Mouse (Mus musculus): Measurements from ENCODE around the gene Rag1. TPM values are rescaled to one million over a fixed set of nuclear protein-coding genes. Genes with fewer than 3 reads are reported as not detected.

Rag1 gene
- polyA plus RNA-seq, 1 experiment from 2014 or later, result 0.05 TPM

GRCm38 (mm10) chr2:101610861-101611260 lies 38.4 kb downstream of the Rag1 start:
- no peaks in the 10 kb centered on the region for H3K9me3 ChIP-seq (replicated peaks; ENCODE audit: low read length)
- H3K4me1 ChIP-seq (replicated peaks; ENCODE audit: insufficient read depth, low read length), result no peaks in the 10 kb centered on the region
- no peak overlapping the region for H3K27ac ChIP-seq
- no peak overlapping the region for H3K4me3 ChIP-seq (replicated peaks; ENCODE audit: low read depth, low read length)
- TF ChIP-seq CTCF (IDR thresholded peaks at IDR 0.05; ENCODE audit: low read depth), result no peak
- H3K9ac ChIP-seq (ENCODE audit: low read depth, low read length), result no peak overlapping the region
- H3K4me2 ChIP-seq (ENCODE audit: low read length), result no peak overlapping the region
- no peaks in the 10 kb centered on the region for H3K36me3 ChIP-seq (ENCODE audit: insufficient read depth, low read length)
- DNase-seq (ENCODE audit: low spot score) (no peak), ATAC-seq (replicated peaks; ENCODE audit: low FRiP score, low read depth) (no peak)
- H3K27me3 ChIP-seq (ENCODE audit: insufficient read depth, low read length), result no peaks in the 10 kb centered on the region
- 87% methylated on average over 3 of the region's 3 CpGs for WGBS

GRCm38 (mm10) chr2:101608232-101608894 lies 40.9 kb downstream of the Rag1 start:
- H3K27ac ChIP-seq, result no peak overlapping the region
- 73% methylated on average over 7 of the region's 7 CpGs for WGBS
- H3K9ac ChIP-seq (ENCODE audit: low read depth, low read length), result no peak overlapping the region
- H3K27me3 ChIP-seq (ENCODE audit: insufficient read depth, low read length), result no peaks in the 10 kb centered on the region
- ATAC-seq (replicated peaks; ENCODE audit: low FRiP score, low read depth) (no peak), DNase-seq (ENCODE audit: low spot score) (no peak)
- no peak overlapping the region for H3K4me3 ChIP-seq (replicated peaks; ENCODE audit: low read depth, low read length)
- no peak overlapping the region for H3K4me2 ChIP-seq (ENCODE audit: low read length)
- no peaks in the 10 kb centered on the region for H3K36me3 ChIP-seq (ENCODE audit: insufficient read depth, low read length)
- H3K9me3 ChIP-seq (replicated peaks; ENCODE audit: low read length), result no peaks in the 10 kb centered on the region
- H3K4me1 ChIP-seq (replicated peaks; ENCODE audit: insufficient read depth, low read length), result no peaks in the 10 kb centered on the region
- TF ChIP-seq CTCF (IDR thresholded peaks at IDR 0.05; ENCODE audit: low read depth), result no peak

GRCm38 (mm10) chr2:101603099-101603498 lies 46.2 kb downstream of the Rag1 start:
- Histone ChIP-seq H3K27me3 (ENCODE audit: insufficient read depth, low read length) (no peaks in the 10 kb centered on the region), H3K27ac (no peak overlapping the region), H3K36me3 (ENCODE audit: insufficient read depth, low read length) (no peaks in the 10 kb centered on the region), H3K9me3 (replicated peaks; ENCODE audit: low read length) (no peaks in the 10 kb centered on the region), H3K4me3 (replicated peaks; ENCODE audit: low read depth, low read length) (no peak overlapping the region), H3K9ac (ENCODE audit: low read depth, low read length) (no peak overlapping the region), H3K4me2 (ENCODE audit: low read length) (no peak overlapping the region), H3K4me1 (replicated peaks; ENCODE audit: insufficient read depth, low read length) (no peaks in the 10 kb centered on the region)
- WGBS, result 90% methylated on average over 1 of the region's 1 CpGs
- ATAC-seq (replicated peaks; ENCODE audit: low FRiP score, low read depth) (no peak), DNase-seq (ENCODE audit: low spot score) (no peak)
- no peak for TF ChIP-seq CTCF (IDR thresholded peaks at IDR 0.05; ENCODE audit: low read depth)

GRCm38 (mm10) chr2:101600703-101601102 lies 48.6 kb downstream of the Rag1 start:
- no peaks in the 10 kb centered on the region for H3K9me3 ChIP-seq (replicated peaks; ENCODE audit: low read length)
- WGBS, result 11% methylated on average over 8 of the region's 8 CpGs
- H3K27me3 ChIP-seq (ENCODE audit: insufficient read depth, low read length), result no peaks in the 10 kb centered on the region
- peak; percentile 35; the same call in 1 of the 2 replicates for TF ChIP-seq CTCF (IDR thresholded peaks at IDR 0.05; ENCODE audit: low read depth)
- no peak overlapping the region for H3K4me3 ChIP-seq (replicated peaks; ENCODE audit: low read depth, low read length)
- ATAC-seq (replicated peaks; ENCODE audit: low FRiP score, low read depth), result no peak
- DNase-seq (ENCODE audit: low spot score), result peak; percentile 76
- H3K9ac ChIP-seq (ENCODE audit: low read depth, low read length), result no peak overlapping the region
- H3K27ac ChIP-seq, result peak overlapping the region; percentile 71
- no peak overlapping the region for H3K4me2 ChIP-seq (ENCODE audit: low read length)
- H3K36me3 ChIP-seq (ENCODE audit: insufficient read depth, low read length), result no peaks in the 10 kb centered on the region
- no peaks in the 10 kb centered on the region for H3K4me1 ChIP-seq (replicated peaks; ENCODE audit: insufficient read depth, low read length)

- Histone ChIP-seq H3K27ac (no peak overlapping the region), H3K4me2 (ENCODE audit: low read length) (peak overlapping the region; percentile 40)
- WGBS, result 48% methylated on average over 13 of the region's 13 CpGs
Observed at GRCm38 (mm10) chr2:101598190-101599181, 50.8 kb downstream of the Rag1 start.

GRCm38 (mm10) chr2:101597186-101597585 lies 52.1 kb downstream of the Rag1 start:
- no peaks in the 10 kb centered on the region for H3K27me3 ChIP-seq (ENCODE audit: insufficient read depth, low read length)
- no peak for ATAC-seq (replicated peaks; ENCODE audit: low FRiP score, low read depth)

More at GRCm38 (mm10) chr2:101598190-101599181, 50.8 kb downstream of the Rag1 start:
- ATAC-seq (replicated peaks; ENCODE audit: low FRiP score, low read depth) (no peak), DNase-seq (ENCODE audit: low spot score) (peak; percentile 55)
- Histone ChIP-seq H3K27me3 (ENCODE audit: insufficient read depth, low read length) (no peaks in the 10 kb centered on the region), H3K9ac (ENCODE audit: low read depth, low read length) (no peak overlapping the region), H3K36me3 (ENCODE audit: insufficient read depth, low read length) (no peaks in the 10 kb centered on the region), H3K4me3 (replicated peaks; ENCODE audit: low read depth, low read length) (no peak overlapping the region), H3K4me1 (replicated peaks; ENCODE audit: insufficient read depth, low read length) (no peaks in the 10 kb centered on the region), H3K9me3 (replicated peaks; ENCODE audit: low read length) (no peaks in the 10 kb centered on the region)
- no peak for TF ChIP-seq CTCF (IDR thresholded peaks at IDR 0.05; ENCODE audit: low read depth)

More at GRCm38 (mm10) chr2:101597186-101597585, 52.1 kb downstream of the Rag1 start:
- no peaks in the 10 kb centered on the region for H3K4me1 ChIP-seq (replicated peaks; ENCODE audit: insufficient read depth, low read length)
- no peaks in the 10 kb centered on the region for H3K36me3 ChIP-seq (ENCODE audit: insufficient read depth, low read length)
- no peak overlapping the region for H3K4me2 ChIP-seq (ENCODE audit: low read length)
- DNase-seq (ENCODE audit: low spot score), result no peak
- H3K27ac ChIP-seq, result no peak overlapping the region
- TF ChIP-seq CTCF (IDR thresholded peaks at IDR 0.05; ENCODE audit: low read depth), result peak; percentile 69
- H3K4me3 ChIP-seq (replicated peaks; ENCODE audit: low read depth, low read length), result no peak overlapping the region
- no peak overlapping the region for H3K9ac ChIP-seq (ENCODE audit: low read depth, low read length)
- H3K9me3 ChIP-seq (replicated peaks; ENCODE audit: low read length), result no peaks in the 10 kb centered on the region

All from kidney, postnatal 0 days (tissue).